In genomic region chr12:83037798-83038560, GRCm38 (mm10) we compare ENCODE assay signal across 9 mouse cellular contexts.
DNase-seq lines count a peak whose midpoint lies in the region; ATAC-seq lines count a peak whose summit lies in the region.
"Had no signal": no experiment of that assay in that cellular context is flagged by ENCODE, and none has a peak within 500 bp of the region (broad histone marks: within the 10 kb centered on the region; RNA-seq: fewer than 3 reads in every experiment).

No protein-coding gene starts in this region.

- peak overlapping the region; percentile 22 to 39; a peak in 2 of 4 replicates for H3K27ac ChIP-seq in heart, embryonic 14.5 days (replicated peaks in 1 of 2; ENCODE audit: control insufficient read depth in 1 of 2, insufficient read depth in 1 of 2, low read depth in 2 of 2, low read length in 2 of 2)
- H3K27ac ChIP-seq in forebrain, embryonic 14.5 days (ENCODE audit: low read depth, low read length), result 0 out of 2 replicates have a peak overlapping the region, but pooled peaks have one; percentile 17
- H3K27ac ChIP-seq in neural tube, embryonic 15.5 days (replicated peaks), result peak overlapping the region; percentile 42; the same call in 1 of the 2 replicates
- H3K27ac ChIP-seq: stomach, postnatal 0 days had no signal

- no peaks in the 10 kb centered on the region for H3K9me3 ChIP-seq in heart, embryonic 14.5 days (ENCODE audit: control insufficient read depth, low read length)
- no peaks in the 10 kb centered on the region for H3K9me3 ChIP-seq in forebrain, embryonic 14.5 days (replicated peaks; ENCODE audit: control insufficient read depth, low read length)
- H3K9me3 ChIP-seq in neural tube, embryonic 15.5 days (replicated peaks), result no peaks in the 10 kb centered on the region

- H3K27me3 ChIP-seq in heart, embryonic 14.5 days (ENCODE audit: control insufficient read depth, insufficient read depth, low read length), result no peaks in the 10 kb centered on the region
- H3K27me3 ChIP-seq in forebrain, embryonic 14.5 days (replicated peaks; ENCODE audit: control insufficient read depth, insufficient read depth, low read length), result no peaks in the 10 kb centered on the region
- H3K27me3 ChIP-seq in neural tube, embryonic 15.5 days (replicated peaks), result no peaks in the 10 kb centered on the region

- no peak overlapping the region for H3K4me3 ChIP-seq in heart, embryonic 14.5 days (ENCODE audit: control insufficient read depth in 1 of 2, insufficient read depth in 1 of 2, low read depth in 1 of 2, low read length in 2 of 2)
- no peak overlapping the region for H3K4me3 ChIP-seq in forebrain, embryonic 14.5 days (ENCODE audit: low read depth, low read length)
- no peak overlapping the region for H3K4me3 ChIP-seq in neural tube, embryonic 15.5 days (replicated peaks)

- peaks cover 17 to 19% of the 10 kb centered on the region in 2 experiments for H3K4me1 ChIP-seq in heart, embryonic 14.5 days (ENCODE audit: control insufficient read depth in 2 of 2, insufficient read depth in 2 of 2, low read length in 2 of 2)
- peaks cover 15% of the 10 kb centered on the region for H3K4me1 ChIP-seq in forebrain, embryonic 14.5 days (ENCODE audit: control insufficient read depth, insufficient read depth, low read length)
- peaks cover 29% of the 10 kb centered on the region for H3K4me1 ChIP-seq in neural tube, embryonic 15.5 days

- H3K4me2 ChIP-seq in heart, embryonic 14.5 days (ENCODE audit: low read length), result no peak overlapping the region
- H3K4me2 ChIP-seq in forebrain, embryonic 14.5 days (ENCODE audit: low read length), result no peak overlapping the region
- H3K4me2 ChIP-seq in neural tube, embryonic 15.5 days, result no peak overlapping the region

- ATAC-seq in heart, embryonic 14.5 days (ENCODE audit: insufficient number of reproducible peaks, insufficient read depth, low FRiP score, low read depth), result no peak
- ATAC-seq in forebrain, embryonic 14.5 days, result peak; percentile 60
- ATAC-seq in neural tube, embryonic 15.5 days (ENCODE audit: low FRiP score), result peak; percentile 50; the same call in 1 of the 2 replicates
- ATAC-seq in megakaryocyte progenitor cell, adult 5-6 weeks (replicated peaks; ENCODE audit: poor library complexity), result no peak

- H3K9ac ChIP-seq in heart, embryonic 14.5 days (ENCODE audit: low read length), result no peak overlapping the region
- H3K9ac ChIP-seq in forebrain, embryonic 14.5 days (ENCODE audit: low read length), result peak overlapping the region; percentile 29; the same call in 1 of the 2 replicates
- H3K9ac ChIP-seq in neural tube, embryonic 15.5 days (replicated peaks), result no peak overlapping the region

- no peak for DNase-seq in heart, adult 18-20 months
- peak; percentile 74 for DNase-seq in forebrain, embryonic 14.5 days (ENCODE audit: low spot score)
- peak; percentile 45 to 69 for DNase-seq in layer of hippocampus, postnatal 14 days (ENCODE audit: low spot score in 2 of 2)
- no peak for DNase-seq in cerebellum, postnatal 14 days
- DNase-seq in urinary bladder, postnatal 25 days (ENCODE audit: low spot score), result no peak

- 62% methylated on average over 25 of the region's 25 CpGs for WGBS in heart, embryonic 14.5 days
- WGBS in forebrain, embryonic 14.5 days, result 60% methylated on average over 25 of the region's 25 CpGs
- 54% methylated on average over 25 of the region's 25 CpGs for WGBS in neural tube, embryonic 15.5 days

- no peaks in the 10 kb centered on the region for H3K36me3 ChIP-seq in heart, embryonic 14.5 days (ENCODE audit: control insufficient read depth, insufficient read depth, low read length)
- H3K36me3 ChIP-seq in forebrain, embryonic 14.5 days (ENCODE audit: control insufficient read depth, insufficient read depth, low read length), result no peaks in the 10 kb centered on the region
- no peaks in the 10 kb centered on the region for H3K36me3 ChIP-seq in neural tube, embryonic 15.5 days

Comparison
In these comparisons a context has a peak if more than half of its experiments do, and no peak if none do; other contexts are left out.
1. ATAC-seq: peak in forebrain, embryonic 14.5 days (single experiment) and neural tube, embryonic 15.5 days (single experiment); none in heart, embryonic 14.5 days (single experiment) and megakaryocyte progenitor cell, adult 5-6 weeks (single experiment).
2. DNase-seq: peak in forebrain, embryonic 14.5 days (single experiment) and layer of hippocampus, postnatal 14 days (2 of 2); none in heart, adult 18-20 months (0 of 2), cerebellum, postnatal 14 days (0 of 2) and urinary bladder, postnatal 25 days (single experiment).
3. Peak in every context shown above with its lines, with median percentiles within 50 percentile points of each other: H3K27ac ChIP-seq.